Mouse (Mus musculus) G1E (cell line): ENCODE measurements around the gene Tbx3.

Experiments
- CTCF ChIP-seq: IDR thresholded peaks from 2 replicates; pipeline ENCODE4 v1.5.1; 2012; ENCODE audit warnings: low read depth, low read length, inconsistent platforms, mixed read lengths
- GATA2 ChIP-seq: IDR thresholded peaks from 2 replicates; pipeline ENCODE4 v1.6.1; 2012; ENCODE audit warnings: low read depth, low read length, inconsistent platforms, borderline replicate concordance
- POLR2AphosphoS5 ChIP-seq: IDR thresholded peaks from 2 replicates; pipeline ENCODE4 v1.6.1; 2012; ENCODE audit warnings: low read depth, low read length, inconsistent platforms; ENCODE audit not compliant: insufficient replicate concordance

- TF ChIP-seq CTCF (no peak), POLR2AphosphoS5 (no peak), GATA2 (no peak)
These were observed 6.7 kb upstream of the Tbx3 start for GRCm38 (mm10) chr5:119663747-119664146.
